Mouse (Mus musculus) myocyte (in vitro differentiated cells): ENCODE results near the gene Rrp1b.

ENCODE experiments used
- CEBPB ChIP-seq: IDR thresholded peaks from 2 replicates; pipeline ENCODE4 v1.6.1; 2011; ENCODE audit warnings: mild to moderate bottlenecking, moderate library complexity; ENCODE audit not compliant: poor library complexity, insufficient read depth, severe bottlenecking
- E2F4 ChIP-seq: IDR thresholded peaks from one replicate; pipeline ENCODE4 v1.6.1; 2011; ENCODE audit warnings: mild to moderate bottlenecking, control low read depth, moderate library complexity; ENCODE audit not compliant: insufficient read depth
- MAX ChIP-seq: IDR thresholded peaks from one replicate; pipeline ENCODE4 v1.6.1; 2011; ENCODE audit warnings: low read depth, mild to moderate bottlenecking, control low read depth
- MYOD1 ChIP-seq, 3 experiments: IDR thresholded peaks; one replicate each; pipeline ENCODE4 v1.6.1; 2011; ENCODE audit warnings: control low read depth in 2 of 3, low read depth in 2 of 3, mild to moderate bottlenecking in 2 of 3, moderate library complexity in 1 of 3; ENCODE audit not compliant: insufficient read length in 2 of 3, control insufficient read depth in 1 of 3
- MYOG ChIP-seq, 3 experiments: IDR thresholded peaks; one replicate each; pipeline ENCODE4 v1.6.1; 2011; ENCODE audit warnings: control low read depth in 2 of 3, low read depth in 2 of 3, mild to moderate bottlenecking in 2 of 3; ENCODE audit not compliant: insufficient read length in 2 of 3, control insufficient read depth in 1 of 3, insufficient read depth in 1 of 3
- POLR2A ChIP-seq: IDR thresholded peaks from one replicate; pipeline ENCODE4 v1.6.1; 2011; ENCODE audit warnings: low read depth, mild to moderate bottlenecking, control low read depth, moderate library complexity; ENCODE audit not compliant: insufficient read length
- POLR2AphosphoS2 ChIP-seq: IDR thresholded peaks from one replicate; pipeline ENCODE4 v1.6.1; 2011; ENCODE audit warnings: low read depth, control low read depth; ENCODE audit not compliant: insufficient read length
- REST ChIP-seq: IDR thresholded peaks from one replicate; pipeline ENCODE4 v1.6.1; 2011; ENCODE audit warnings: mild to moderate bottlenecking, control low read depth, moderate library complexity; ENCODE audit not compliant: insufficient read depth, insufficient read length
- SRF ChIP-seq: IDR thresholded peaks from one replicate; pipeline ENCODE4 v1.6.1; 2011; ENCODE audit warnings: low read depth; ENCODE audit not compliant: control insufficient read depth, insufficient read length
- TCF12 ChIP-seq: IDR thresholded peaks from one replicate; pipeline ENCODE4 v1.6.1; 2011; ENCODE audit warnings: mild to moderate bottlenecking, control low read depth; ENCODE audit not compliant: poor library complexity, insufficient read depth, severe bottlenecking
- TCF3 ChIP-seq: IDR thresholded peaks from one replicate; pipeline ENCODE4 v1.6.1; 2011; ENCODE audit warnings: low read depth, control low read depth; ENCODE audit not compliant: insufficient read length
- USF1 ChIP-seq: IDR thresholded peaks from one replicate; pipeline ENCODE4 v1.6.1; 2011; ENCODE audit warnings: low read depth, mild to moderate bottlenecking, control low read depth, moderate library complexity

- TF ChIP-seq POLR2A (no peak), CEBPB (no peak), USF1 (no peak), SRF (no peak), E2F4 (no peak), REST (no peak), MYOG (IDR thresholded peaks at IDR 0.05; ENCODE audit: control insufficient read depth in 1 of 3, insufficient read depth in 1 of 3, insufficient read length in 2 of 3, low read depth in 2 of 3) (no peak), MYOD1 (IDR thresholded peaks at IDR 0.05; ENCODE audit: control insufficient read depth in 1 of 3, insufficient read length in 2 of 3, low read depth in 2 of 3) (no peak), POLR2AphosphoS2 (no peak), TCF12 (no peak), MAX (no peak), TCF3 (no peak)
Measured at GRCm38 (mm10) chr17:32028301-32028700, 7.6 kb upstream of the Rrp1b start.
